Mouse (Mus musculus) CH12.LX (cell line): ENCODE results near the gene Pqlc3. TPM values are rescaled to one million over a fixed set of nuclear protein-coding genes. Genes with fewer than 3 reads are reported as not detected.
A peak's percentile ranks its signal among the peaks of the same experiment; 100 is the strongest.
"Not testable (repeated sequence)": the region's sequence is repeated elsewhere in the genome, so short reads cannot be mapped to it uniquely, and the experiment has no call there.

Experiments used
- DNase-seq: peaks from one replicate; pipeline ENCODE4 v3.0.0-alpha.2; 2013; ENCODE audit errors: extremely low read depth
- H3K27ac ChIP-seq: 2 replicates; pipeline ENCODE4 v1.5.1; 2012; ENCODE audit warnings: low read depth, mild to moderate bottlenecking, control low read depth, moderate library complexity; ENCODE audit not compliant: insufficient read depth
- H3K27me3 ChIP-seq: replicated peaks from 2 replicates; pipeline ENCODE3; 2012; ENCODE audit warnings: inconsistent platforms
- H3K36me3 ChIP-seq, 2 experiments: replicated peaks in 1 of 2; 2 replicates each; pipeline versions ENCODE3 to v1.6.1; 2012; ENCODE audit warnings: inconsistent platforms in 1 of 2, low read length in 1 of 2, mild to moderate bottlenecking in 1 of 2, mixed read lengths in 1 of 2, moderate library complexity in 1 of 2; ENCODE audit not compliant: control insufficient read depth in 1 of 2, insufficient read depth in 1 of 2
- H3K4me1 ChIP-seq, 2 experiments: 2 replicates each; pipeline ENCODE4 v1.6.1; 2012; ENCODE audit warnings: inconsistent platforms in 1 of 2, moderate library complexity in 1 of 2; ENCODE audit not compliant: insufficient read depth in 2 of 2, control insufficient read depth in 1 of 2
- H3K4me2 ChIP-seq: 2 replicates; pipeline ENCODE4 v1.6.1; 2012; ENCODE audit warnings: low read depth, mild to moderate bottlenecking, control low read depth; ENCODE audit not compliant: poor library complexity, insufficient read depth, severe bottlenecking
- H3K4me3 ChIP-seq, 3 experiments: fragments of 150-350 bp in 1 of 3; sonication (generic) in 1 of 3; replicated peaks in 1 of 3; 2 replicates each; pipeline versions ENCODE3 to v1.5.1; 2011 to 2012; ENCODE audit warnings: low read depth in 2 of 3, low read length in 2 of 3, mild to moderate bottlenecking in 2 of 3, moderate library complexity in 2 of 3, control low read depth in 1 of 3, improper control_type of control experiment in 1 of 3, inconsistent platforms in 1 of 3, mixed read lengths in 1 of 3; ENCODE audit not compliant: poor library complexity in 1 of 3
- H3K79me2 ChIP-seq: replicated peaks from 2 replicates; pipeline ENCODE4 v1.6.1; 2012; ENCODE audit warnings: mild to moderate bottlenecking, moderate library complexity; ENCODE audit not compliant: control insufficient read depth, poor library complexity, insufficient read depth, severe bottlenecking; ENCODE audit errors: extremely low read depth
- H3K9ac ChIP-seq: 2 replicates; pipeline ENCODE4 v1.6.1; 2012; ENCODE audit warnings: low read depth, mild to moderate bottlenecking, control low read depth, moderate library complexity; ENCODE audit not compliant: insufficient read depth
- H3K9me3 ChIP-seq: replicated peaks from 2 replicates; pipeline ENCODE3; 2012; ENCODE audit warnings: low read length, inconsistent platforms, mixed read lengths
- BHLHE40 ChIP-seq: IDR thresholded peaks from 2 replicates; pipeline ENCODE4 v1.6.1; 2011; ENCODE audit warnings: mild to moderate bottlenecking, low read depth, low read length, improper control_type of control experiment
- ELF1 ChIP-seq: IDR thresholded peaks from 2 replicates; pipeline ENCODE4 v1.6.1; 2014; ENCODE audit warnings: low read depth, mild to moderate bottlenecking, inconsistent platforms, low read length, improper control_type of control experiment
- EP300 ChIP-seq: IDR thresholded peaks from 2 replicates; pipeline ENCODE4 v1.6.1; 2011; ENCODE audit warnings: low read length, improper control_type of control experiment
- ETS1 ChIP-seq: conservative IDR thresholded peaks from 2 replicates; pipeline ENCODE4 v1.6.1; 2012; ENCODE audit warnings: low read depth, mild to moderate bottlenecking, inconsistent platforms, low read length, improper control_type of control experiment, moderate library complexity
- HCFC1 ChIP-seq: IDR thresholded peaks from 2 replicates; pipeline ENCODE4 v1.6.1; 2012; ENCODE audit warnings: low read depth, mild to moderate bottlenecking, inconsistent platforms, low read length, improper control_type of control experiment
- IRF4 ChIP-seq: IDR thresholded peaks from 2 replicates; pipeline ENCODE4 v1.6.1; 2014; ENCODE audit warnings: low read depth, mild to moderate bottlenecking, inconsistent platforms, low read length, improper control_type of control experiment
- KAT2A ChIP-seq: IDR thresholded peaks from 2 replicates; pipeline ENCODE4 v1.6.1; 2012; ENCODE audit warnings: low read length, improper control_type of control experiment, inconsistent platforms; ENCODE audit not compliant: insufficient replicate concordance
- MAFK ChIP-seq: IDR thresholded peaks from 2 replicates; pipeline ENCODE4 v1.6.1; 2011; ENCODE audit warnings: low read length, improper control_type of control experiment; ENCODE audit not compliant: insufficient replicate concordance
- MAX ChIP-seq: IDR thresholded peaks from 2 replicates; pipeline ENCODE4 v1.6.1; 2011; ENCODE audit warnings: low read length, improper control_type of control experiment
- MEF2A ChIP-seq: IDR thresholded peaks from 2 replicates; pipeline ENCODE4 v1.6.1; 2014; ENCODE audit warnings: low read depth, mild to moderate bottlenecking, inconsistent platforms, low read length, improper control_type of control experiment, borderline replicate concordance
- MXI1 ChIP-seq: IDR thresholded peaks from 2 replicates; pipeline ENCODE4 v1.6.1; 2011; ENCODE audit warnings: mild to moderate bottlenecking, low read depth, low read length, improper control_type of control experiment
- PAX5 ChIP-seq: IDR thresholded peaks from 2 replicates; pipeline ENCODE4 v1.6.1; 2012; ENCODE audit warnings: low read length, inconsistent platforms, mixed read lengths
- POLR2A ChIP-seq: IDR thresholded peaks from 2 replicates; pipeline ENCODE4 v1.6.1; 2011; ENCODE audit warnings: low read depth, mild to moderate bottlenecking, improper control_type of control experiment, low read length
- POLR2AphosphoS2 ChIP-seq: IDR thresholded peaks from 2 replicates; pipeline ENCODE4 v1.6.1; 2011; ENCODE audit warnings: low read depth, low read length, improper control_type of control experiment
- RAD21 ChIP-seq: IDR thresholded peaks from 2 replicates; pipeline ENCODE4 v1.6.1; 2011; ENCODE audit warnings: low read depth, mild to moderate bottlenecking, low read length, improper control_type of control experiment, moderate library complexity
- USF1 ChIP-seq: IDR thresholded peaks from 2 replicates; pipeline ENCODE4 v1.6.1; 2014; ENCODE audit warnings: low read depth, mild to moderate bottlenecking, inconsistent platforms, low read length, improper control_type of control experiment
- ZNF384 ChIP-seq: IDR thresholded peaks from 2 replicates; pipeline ENCODE4 v1.6.1; 2012; ENCODE audit warnings: low read depth, low read length, improper control_type of control experiment, inconsistent platforms
- dilution Hi-C: fragments of 300-500 bp; cut with MboI; formaldehyde crosslinking; loops from 2 replicates; pipeline ENCODE4 v1.14.3; 2020; ENCODE audit warnings: low sequenced_read_pairs; ENCODE audit not compliant: extremely low pct_unique_long_range_greater_than_20kb, extremely low pct_ligation_motif_present
- in situ Hi-C: fragments of 300-500 bp; cut with MboI; formaldehyde crosslinking; loops from 3 replicates; pipeline ENCODE4 v1.14.3; 2019; ENCODE audit warnings: low sequenced_read_pairs, low pct_ligation_motif_present, low pct_unique_long_range_greater_than_20kb, mixed read lengths
- polyA plus RNA-seq: library from polyadenylated mRNA; unstranded; fragments of >175 nt; gene quantifications from 2 replicates; pipeline ENCODE4 v1.2.1, GENCODE M21; 2012; ENCODE audit warnings: low read depth; ENCODE audit not compliant: insufficient read length
- total RNA-seq, 2 experiments: library from RNA; depleted of rRNA; stranded (reverse); fragments of 300-350 nt in 1 of 2; fragments of >200 nt in 1 of 2; gene quantifications; 2 replicates each; pipeline ENCODE4 v1.2.3; 2012 to 2014

Pqlc3 gene
- total and polyA plus RNA-seq, 3 experiments = 6.4 to 31.1 (median 17.0) TPM

DNA sequence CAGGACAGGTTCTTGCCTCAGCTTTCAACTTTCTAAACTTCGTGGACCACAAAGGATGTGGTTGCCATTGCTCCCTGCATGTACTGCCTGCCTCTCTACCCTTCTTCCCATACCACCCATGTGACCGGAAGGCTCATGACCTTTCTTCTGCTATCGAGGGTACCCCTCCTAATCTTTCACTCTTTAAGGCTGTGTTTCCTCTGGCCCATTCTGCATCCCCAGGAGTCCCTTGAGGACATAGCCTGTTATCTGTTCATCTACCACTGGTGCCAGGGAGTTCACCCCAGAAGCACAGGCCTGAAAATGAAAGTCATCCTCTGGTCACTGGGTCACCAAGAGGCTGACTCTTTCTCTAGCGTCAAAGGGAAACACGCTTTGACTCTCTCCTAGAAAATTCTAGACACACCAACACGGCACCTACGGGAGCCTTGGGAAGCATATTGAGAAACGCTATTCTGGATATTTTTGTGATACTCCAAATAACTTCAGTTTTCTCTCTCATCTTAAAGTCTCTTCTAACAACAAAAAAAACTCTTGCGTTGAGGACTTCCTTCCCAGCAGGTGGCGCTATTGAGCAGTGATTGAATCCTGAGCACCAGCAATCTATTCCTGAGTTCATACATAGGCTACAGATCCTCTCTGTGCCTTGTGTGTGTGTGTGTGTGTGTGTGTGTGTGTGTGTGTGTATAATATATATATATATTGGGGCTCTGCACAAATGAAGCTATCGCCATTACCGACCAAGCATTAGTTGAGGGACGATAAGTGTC lies 32.7 kb upstream of the Pqlc3 start (continued):
- TF ChIP-seq PAX5 (no peak), EP300 (0 out of 2 replicates have a peak, but pooled peaks have one; percentile 8), RAD21 (peak; percentile 79), KAT2A (no peak), BHLHE40 (no peak; the same call in 1 of the 2 replicates), ELF1 (peak; percentile 48), POLR2A (no peak; the same call in 1 of the 2 replicates), HCFC1 (no peak), USF1 (peak; percentile 63)

- no peak overlapping the region for H3K27ac ChIP-seq
These were observed 24.4 kb upstream of the Pqlc3 start for GRCm38 (mm10) chr12:17024554-17025110.

GRCm38 (mm10) chr12:17022145-17022544 lies 21.9 kb upstream of the Pqlc3 start:
- dilution Hi-C loops = no loop called here
- H3K79me2 ChIP-seq = no peaks in the 10 kb centered on the region
- in situ Hi-C loops = no loop called here
- no peaks in the 10 kb centered on the region for H3K27me3 ChIP-seq
- TF ChIP-seq POLR2AphosphoS2 (no peak), IRF4 (peak; percentile 33; the same call in 1 of the 2 replicates)
- H3K27ac ChIP-seq = no peak overlapping the region
- peak overlapping the region; percentile 22; the same call in 1 of the 2 replicates for H3K4me2 ChIP-seq
- H3K4me1 ChIP-seq = peaks cover 3 to 19% of the 10 kb centered on the region in 2 experiments
- no peak overlapping the region for H3K4me3 ChIP-seq
- H3K36me3 ChIP-seq = no peaks in the 10 kb centered on the region
- H3K9me3 ChIP-seq = no peaks in the 10 kb centered on the region
- DNase-seq = no peak
- no peak overlapping the region for H3K9ac ChIP-seq

More at GRCm38 (mm10) chr12:17024554-17025110, 24.4 kb upstream of the Pqlc3 start:
- Histone ChIP-seq H3K4me1 (peaks cover 0 to 13% of the 10 kb centered on the region in 2 experiments; a peak in 3 of 4 replicates), H3K4me3 (no peak overlapping the region), H3K27me3 (no peaks in the 10 kb centered on the region), H3K79me2 (no peaks in the 10 kb centered on the region), H3K9me3 (peaks cover 6% of the 10 kb centered on the region)
- no peak for DNase-seq
- TF ChIP-seq POLR2A (no peak), ZNF384 (no peak), MEF2A (no peak), ELF1 (no peak), ETS1 (no peak), MAX (no peak), POLR2AphosphoS2 (no peak), MAFK (no peak), PAX5 (no peak), MXI1 (no peak)
- TF ChIP-seq, all 38 proteins: peak for 0
- in situ Hi-C loops = loop anchor here (25.0 kb wide), 1 partner anchor 312 kb away; no protein-coding TSS in a partner anchor
- dilution Hi-C loops = no loop called here
- Histone ChIP-seq H3K9ac (no peak overlapping the region), H3K36me3 (no peaks in the 10 kb centered on the region), H3K4me2 (no peak overlapping the region)

DNA sequence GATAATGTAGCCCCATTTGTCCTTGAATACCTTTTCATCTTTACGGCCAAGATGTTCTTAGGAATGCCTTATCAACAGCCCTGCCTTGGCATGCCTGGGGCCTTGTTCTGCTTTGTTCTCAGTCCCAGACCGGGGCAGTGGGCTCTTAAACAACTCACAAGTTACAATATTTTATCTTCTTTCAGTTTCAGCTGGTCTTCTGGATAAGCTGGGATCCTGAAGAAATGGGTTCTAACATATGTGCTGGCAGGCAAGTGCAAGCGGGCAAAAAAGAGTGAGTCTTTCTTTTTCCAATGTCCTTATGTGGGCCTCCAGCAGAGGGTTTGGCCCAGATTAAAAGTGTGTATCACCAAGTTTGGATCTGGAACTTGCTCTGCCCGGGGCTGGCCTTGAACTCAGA lies 20.9 kb upstream of the Pqlc3 start:
- H3K4me2 ChIP-seq, H3K9ac ChIP-seq, DNase-seq, dilution Hi-C loops, H3K27ac ChIP-seq, H3K4me3 ChIP-seq, H3K9me3 ChIP-seq, in situ Hi-C loops, H3K27me3 ChIP-seq, H3K36me3 ChIP-seq, H3K79me2 ChIP-seq: not testable (repeated sequence)
- peaks cover 3 to 19% of the 10 kb centered on the region in 2 experiments for H3K4me1 ChIP-seq
